Mouse (Mus musculus): ENCODE results near the gene Gfra1.

Gfra1 gene

DNA sequence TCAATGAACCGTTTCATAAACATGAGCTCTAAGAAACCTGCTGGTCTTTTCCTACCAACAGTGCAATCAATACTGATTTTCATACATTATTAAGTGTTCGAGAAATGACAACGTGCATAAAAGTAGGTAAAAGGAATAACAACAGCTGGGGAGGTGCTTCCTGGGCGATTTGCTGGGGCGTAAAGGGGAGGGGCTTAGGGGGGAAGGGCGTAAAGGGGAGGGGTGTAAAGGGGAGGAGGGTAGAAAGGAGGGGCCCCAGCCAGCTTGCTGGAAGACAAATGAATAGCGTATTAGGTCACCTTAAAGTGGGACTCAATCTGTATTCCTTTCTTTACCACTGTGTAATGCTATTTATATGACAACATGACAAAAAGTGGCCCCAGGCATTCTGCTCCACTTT lies 13.9 kb downstream of the Gfra1 start:
- peak; percentile 32 for DNase-seq (ENCODE audit: low read depth, low spot score)

DNA sequence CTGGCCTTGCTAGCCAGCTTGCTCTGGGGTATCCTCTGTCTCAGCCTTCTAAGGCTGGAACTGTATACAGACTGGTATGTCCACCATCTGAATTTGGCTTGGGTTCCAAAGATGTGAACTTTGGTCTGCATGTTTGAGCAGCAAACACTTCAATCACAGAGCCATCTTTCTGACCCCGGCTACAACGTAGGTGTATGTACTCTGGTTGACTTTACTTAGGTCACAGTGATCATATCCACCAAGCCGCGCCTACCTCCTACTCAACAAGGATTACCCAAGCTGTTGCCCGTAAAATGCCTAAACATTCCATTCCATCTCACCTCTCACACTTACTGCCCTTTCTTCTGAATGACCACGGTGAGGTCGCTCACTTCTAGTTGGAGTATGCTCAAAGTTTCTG lies 14.5 kb downstream of the Gfra1 start:
- DNase-seq (ENCODE audit: low read depth, low spot score): no peak

DNA sequence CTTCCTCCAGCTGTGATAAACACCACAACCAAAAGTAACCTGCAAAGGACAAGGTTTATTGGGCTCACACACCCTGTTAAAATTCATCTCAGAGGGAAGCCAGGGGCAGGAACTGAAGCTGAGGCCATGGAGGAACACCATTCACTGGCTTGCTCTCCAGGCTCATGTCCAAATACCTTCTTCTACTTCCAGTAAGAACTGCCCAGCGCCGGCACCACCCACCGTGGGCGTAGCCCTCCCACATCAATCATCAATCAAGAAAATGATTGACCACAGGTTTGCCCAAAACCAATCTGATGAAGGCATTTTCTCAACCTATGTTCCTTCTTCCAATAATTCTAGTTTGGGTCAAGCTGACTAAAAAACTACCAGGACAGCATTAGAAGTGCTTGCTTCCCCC lies 16.9 kb downstream of the Gfra1 start:
- peak; percentile 17 for DNase-seq (ENCODE audit: low read depth, low spot score)

DNA sequence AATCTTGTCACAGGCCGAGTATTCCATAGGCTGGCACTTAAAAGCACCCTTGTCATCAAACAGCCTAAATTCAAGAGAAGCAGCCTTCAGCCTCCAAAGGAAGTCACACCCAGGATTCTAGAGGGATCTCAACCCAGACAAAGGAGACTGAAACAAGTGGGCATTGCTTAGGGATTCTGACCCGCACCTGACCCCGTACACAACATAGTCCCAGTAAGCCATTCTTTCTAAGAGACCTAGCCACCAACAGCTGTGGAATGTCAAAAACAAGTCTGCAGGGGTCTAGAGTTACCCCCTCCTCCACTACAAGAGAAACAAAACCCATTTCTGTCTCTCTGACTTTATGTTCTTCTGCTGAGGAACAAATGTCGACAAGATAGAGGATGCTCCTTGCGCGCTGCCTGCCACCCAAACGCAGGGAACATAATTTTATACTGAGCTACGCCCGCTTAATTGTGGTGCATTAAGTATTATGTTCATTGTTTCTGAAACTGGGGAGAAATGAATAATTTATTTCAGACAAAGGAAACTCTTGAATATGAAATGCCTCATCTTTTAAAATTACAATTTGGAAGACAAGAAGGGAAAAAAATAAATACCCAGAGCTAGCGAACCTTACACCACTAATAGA lies 18.2 kb downstream of the Gfra1 start:
- peak; percentile 59 for DNase-seq (ENCODE audit: low read depth, low spot score)

DNA sequence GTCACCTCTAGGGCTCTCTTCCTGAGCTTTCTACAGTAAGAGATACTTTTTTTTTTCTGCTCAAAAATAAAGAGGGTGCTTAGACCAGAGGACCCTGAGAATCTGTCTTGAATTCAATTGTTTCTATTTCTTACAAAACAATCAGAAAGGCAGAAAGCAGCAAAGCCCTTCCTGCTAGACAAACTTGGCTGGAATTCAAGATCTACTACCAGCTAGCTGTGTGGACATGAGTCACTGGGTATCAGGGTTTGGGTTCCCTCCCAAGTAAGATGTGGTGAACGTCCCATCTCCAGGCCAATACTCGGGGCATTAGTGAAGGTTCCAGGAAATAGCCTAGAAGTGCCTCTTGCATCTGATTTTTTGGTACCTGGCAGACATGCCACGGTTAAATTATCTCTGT lies 18.8 kb downstream of the Gfra1 start:
- DNase-seq (ENCODE audit: low read depth, low spot score): no peak

DNA sequence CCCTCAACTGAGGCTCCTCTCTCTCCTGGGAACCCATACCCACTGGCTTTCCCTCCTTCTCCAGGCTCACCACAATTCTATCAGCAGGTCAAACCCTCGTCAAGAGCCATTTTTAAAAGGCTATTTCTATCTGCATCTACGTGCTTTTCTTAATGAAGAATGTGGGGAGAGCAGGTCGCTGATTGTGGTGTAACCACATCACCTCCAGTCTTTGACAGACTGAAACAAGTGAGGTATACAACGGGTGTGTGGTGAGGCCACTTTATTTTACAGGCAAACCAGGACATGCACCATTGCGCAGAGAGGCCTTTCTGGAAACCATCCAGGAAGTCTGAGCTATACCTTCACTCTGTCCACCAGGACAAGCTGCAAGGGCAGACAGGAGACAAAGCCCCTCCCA lies 19.8 kb downstream of the Gfra1 start:
- DNase-seq (ENCODE audit: low read depth, low spot score): no peak

DNA sequence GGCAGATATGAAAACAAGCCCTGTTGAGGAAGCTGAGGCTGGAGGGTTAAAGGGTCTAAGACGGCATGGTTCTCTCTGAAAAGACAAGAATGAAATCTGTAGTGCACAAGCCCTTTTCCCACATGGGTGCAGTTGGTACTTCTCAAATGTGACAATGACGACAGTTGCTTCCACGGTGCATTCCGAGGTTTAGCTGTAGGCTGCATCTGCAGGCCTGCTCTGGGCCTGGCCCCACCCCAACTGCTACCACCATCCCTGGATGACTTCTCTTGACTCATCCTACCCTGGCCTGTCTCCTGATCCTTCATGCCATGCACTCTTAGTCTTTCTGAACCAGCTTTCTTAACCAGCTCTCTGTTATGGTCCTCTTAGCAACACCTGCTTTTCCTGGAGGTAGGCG lies 22.9 kb downstream of the Gfra1 start:
- DNase-seq (ENCODE audit: low read depth, low spot score): no peak

DNA sequence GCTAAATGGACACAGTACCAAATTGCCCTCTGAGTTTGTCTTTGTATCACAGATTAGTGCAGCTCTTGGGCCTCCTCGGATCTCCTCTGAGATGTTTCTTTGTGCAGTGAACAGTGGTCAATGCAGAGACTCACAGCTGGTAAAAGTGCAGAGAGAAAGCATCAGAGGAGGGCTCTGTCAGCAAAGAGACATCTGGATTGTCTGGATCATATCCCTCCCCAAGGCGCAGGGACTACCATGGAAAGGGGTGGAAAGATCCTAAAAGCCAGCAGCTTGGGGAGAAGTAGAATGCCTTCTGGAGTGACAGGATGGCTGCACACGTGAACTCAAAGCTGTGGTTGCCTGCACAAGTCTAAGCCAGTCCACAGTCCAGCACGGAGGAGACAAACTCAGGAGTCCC lies 27.2 kb downstream of the Gfra1 start:
- DNase-seq (ENCODE audit: low read depth, low spot score): no peak

DNA sequence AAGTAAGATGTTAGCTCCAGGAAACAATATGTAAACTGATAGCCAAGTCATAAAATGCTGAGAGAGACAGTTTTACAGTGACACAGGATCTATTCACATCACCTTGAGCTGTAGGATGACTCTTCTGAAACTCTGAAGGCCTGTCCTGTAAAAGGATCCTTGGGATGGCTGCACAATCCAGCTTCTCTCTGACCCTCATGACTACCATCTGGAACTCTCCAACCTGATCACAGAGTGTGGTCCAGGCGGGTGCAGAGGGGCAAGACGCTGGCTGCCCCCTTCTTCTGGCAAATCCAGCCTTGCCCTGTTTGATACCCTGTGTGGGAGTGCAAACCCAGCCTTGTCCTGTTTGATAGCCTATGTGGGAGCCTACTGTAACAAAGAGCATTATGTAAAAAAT lies 28.4 kb downstream of the Gfra1 start:
- no peak for DNase-seq (ENCODE audit: low read depth, low spot score)

DNA sequence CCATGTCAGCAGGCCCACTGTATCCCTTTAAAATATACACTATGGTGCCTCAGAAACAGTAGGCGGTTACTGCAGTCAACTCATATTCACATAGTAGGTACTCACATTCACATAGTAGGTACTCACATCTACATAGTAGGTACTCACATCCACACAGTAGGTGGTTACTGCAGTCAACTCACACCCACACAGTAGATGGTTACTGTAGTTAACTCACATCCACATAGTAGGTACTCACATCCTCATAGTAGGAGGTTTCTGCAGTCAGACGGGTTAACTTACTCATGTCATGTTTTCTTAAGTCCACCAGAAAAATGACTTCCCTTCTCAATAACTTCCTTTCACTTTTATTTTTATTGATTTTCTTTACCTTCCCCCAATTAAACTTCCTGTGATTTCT lies 30.8 kb downstream of the Gfra1 start:
- DNase-seq (ENCODE audit: low read depth, low spot score): no peak

DNA sequence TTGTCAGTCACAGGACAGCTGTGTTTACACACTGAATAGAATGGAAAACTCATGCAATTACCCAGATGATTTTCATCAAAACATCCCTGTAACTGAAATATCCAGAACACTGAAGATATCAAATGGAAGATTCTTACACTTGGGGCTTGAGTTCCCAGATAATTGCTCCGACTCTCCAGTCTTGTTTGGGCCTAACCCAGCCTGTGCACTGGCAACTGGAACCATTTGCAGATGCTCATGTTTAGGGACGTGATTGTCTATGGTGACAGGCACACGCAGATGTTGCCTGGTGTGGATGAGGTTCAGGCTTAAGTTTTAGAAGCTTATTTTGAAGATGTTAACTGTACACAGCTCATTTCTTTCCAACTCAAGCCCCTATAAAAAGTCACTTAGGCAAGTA lies 31.5 kb downstream of the Gfra1 start:
- no peak for DNase-seq (ENCODE audit: low read depth, low spot score)

DNA sequence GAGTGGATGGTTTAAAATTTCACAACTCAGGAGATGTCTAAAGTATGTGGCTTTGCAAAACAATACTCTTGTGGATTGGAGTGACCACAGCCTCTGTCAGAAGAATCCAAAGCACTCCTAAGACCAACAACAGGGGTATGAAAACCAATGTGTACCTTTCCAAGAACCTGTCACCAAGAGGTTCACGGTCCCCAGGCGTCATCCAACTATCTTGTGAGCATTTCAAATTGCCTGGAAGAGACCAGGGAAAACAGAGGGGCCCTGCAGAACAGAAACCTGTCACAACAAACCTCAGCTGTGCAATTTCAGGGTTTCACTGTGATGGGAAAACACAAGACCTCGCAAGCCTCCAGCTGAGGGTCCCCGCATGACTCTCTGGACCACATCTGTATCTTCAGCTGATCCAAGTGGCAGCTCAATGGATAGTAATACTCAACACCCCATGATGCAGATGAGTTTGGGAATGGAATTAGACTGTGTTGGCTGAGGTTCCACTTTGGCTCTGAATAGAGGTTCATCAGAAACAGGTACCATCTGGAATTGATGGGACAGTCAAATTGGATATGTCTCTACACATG lies 32.7 kb downstream of the Gfra1 start:
- no peak for DNase-seq (ENCODE audit: low read depth, low spot score)

DNA sequence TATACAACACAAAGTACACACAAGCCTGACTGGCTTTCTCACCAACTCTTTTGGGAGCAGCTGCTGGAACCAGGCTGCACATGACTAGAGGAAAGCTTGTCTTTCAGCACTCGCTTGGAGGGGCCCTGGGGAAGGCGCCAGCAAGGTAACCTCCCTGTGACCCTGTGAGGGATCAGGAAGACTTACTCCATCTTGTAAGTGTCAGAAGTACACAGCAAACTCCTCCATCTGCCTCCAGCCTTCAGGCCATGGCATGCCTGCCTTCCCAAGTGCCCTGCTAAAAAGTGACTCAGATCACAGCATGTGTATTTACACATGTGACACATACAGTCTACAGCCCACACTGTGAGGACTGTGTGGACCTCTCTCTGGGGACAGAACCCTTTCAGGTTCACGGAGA lies 36.0 kb downstream of the Gfra1 start:
- DNase-seq (ENCODE audit: low read depth, low spot score): no peak

DNA sequence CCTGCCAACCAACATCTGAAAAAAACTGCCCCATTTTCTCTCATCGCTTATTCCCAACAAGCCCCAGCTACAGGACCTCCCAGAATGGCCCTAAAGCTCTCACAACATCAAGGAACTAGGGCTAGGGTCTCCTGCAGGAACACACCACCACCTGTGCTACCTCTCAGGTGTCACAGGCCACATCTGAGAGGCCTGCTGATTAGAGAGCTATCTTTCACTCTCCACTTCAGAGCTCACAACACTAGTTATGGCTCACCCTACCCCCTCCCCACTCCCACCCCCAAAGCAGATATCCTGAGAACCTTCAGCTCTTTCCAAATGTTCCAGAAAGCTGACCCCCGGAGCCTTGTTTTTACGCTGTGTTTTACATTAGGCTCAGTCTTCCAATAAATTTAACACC lies 36.4 kb downstream of the Gfra1 start:
- no peak for DNase-seq (ENCODE audit: low read depth, low spot score)

DNA sequence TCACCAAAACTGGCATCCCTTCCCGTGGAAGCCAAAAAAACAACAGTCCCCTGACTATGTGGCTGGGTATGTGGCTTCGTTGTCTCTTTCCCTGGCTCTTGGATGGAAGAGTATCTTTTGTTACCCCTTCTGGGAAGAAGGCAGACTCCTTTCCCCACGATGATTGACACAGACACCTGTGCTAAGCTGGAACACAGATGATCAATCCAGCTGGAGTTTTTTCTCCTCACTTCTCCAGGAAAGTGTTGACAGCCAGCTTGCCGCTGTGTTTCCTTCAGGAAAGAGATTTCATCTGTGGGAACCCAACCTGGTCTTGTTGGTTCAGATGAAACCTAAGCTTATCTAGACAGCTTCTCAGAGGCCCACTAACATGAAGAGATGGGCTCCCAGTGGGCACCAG lies 40.5 kb downstream of the Gfra1 start:
- no peak for DNase-seq (ENCODE audit: low read depth, low spot score)

DNA sequence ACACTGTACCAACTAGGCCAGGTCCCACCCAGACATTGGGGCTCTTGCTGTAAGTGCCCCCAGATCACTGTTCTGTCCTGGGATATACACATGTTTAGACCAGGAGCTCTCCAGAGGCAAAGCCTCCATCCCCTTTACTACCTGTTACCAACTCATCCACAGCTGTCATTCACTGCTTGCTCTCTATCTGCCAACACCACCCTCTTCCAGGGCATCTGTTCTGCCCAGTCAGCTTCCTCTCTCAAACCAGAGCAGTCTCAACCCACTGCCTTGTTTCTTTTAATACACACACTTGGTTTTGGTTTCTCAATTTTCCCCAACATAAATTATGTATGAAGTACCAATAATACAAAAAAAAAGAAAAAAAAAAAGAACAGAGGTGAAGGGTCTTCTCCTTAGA lies 41.0 kb downstream of the Gfra1 start:
- DNase-seq (ENCODE audit: low read depth, low spot score): no peak

DNA sequence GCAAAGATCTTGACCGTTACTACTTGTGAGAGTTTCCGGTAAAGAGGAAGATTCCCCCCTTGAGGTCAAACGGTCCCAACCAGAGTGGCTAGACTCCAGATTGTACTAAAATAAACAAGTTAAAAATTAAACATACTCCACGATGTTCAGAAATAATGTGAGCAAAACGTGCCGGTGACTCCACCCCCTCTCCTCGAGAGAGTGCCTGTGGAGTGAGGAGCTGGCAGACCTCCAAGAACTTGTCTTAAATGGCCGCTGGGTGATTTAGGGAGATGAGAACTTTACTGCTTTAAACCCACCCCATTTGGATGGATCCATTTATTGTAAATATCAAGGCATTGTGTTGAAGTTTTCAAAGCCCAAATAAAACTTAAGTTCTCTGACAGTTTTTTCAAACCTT lies 42.4 kb downstream of the Gfra1 start:
- peak; percentile 10 for DNase-seq (ENCODE audit: low read depth, low spot score)

DNA sequence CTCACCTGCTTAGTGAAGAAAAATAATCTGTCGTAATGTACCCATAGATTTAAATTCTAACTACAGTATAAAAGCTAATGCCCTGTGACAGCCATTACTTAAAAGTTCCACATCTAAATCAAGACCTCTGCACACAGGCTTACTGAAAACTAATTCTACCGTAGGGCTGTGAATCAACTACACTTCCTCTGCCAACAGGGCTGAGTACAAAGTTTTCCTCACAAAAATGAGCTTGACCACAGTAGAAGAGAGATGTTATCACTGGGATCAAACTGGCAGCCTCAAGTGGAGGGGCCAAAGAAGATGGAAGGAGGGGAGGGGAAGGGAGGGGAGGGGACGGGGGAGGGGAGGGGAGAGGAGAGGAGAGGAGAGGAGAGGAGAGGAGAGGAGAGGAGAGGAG lies 42.9 kb downstream of the Gfra1 start:
- no peak for DNase-seq (ENCODE audit: low read depth, low spot score)

DNA sequence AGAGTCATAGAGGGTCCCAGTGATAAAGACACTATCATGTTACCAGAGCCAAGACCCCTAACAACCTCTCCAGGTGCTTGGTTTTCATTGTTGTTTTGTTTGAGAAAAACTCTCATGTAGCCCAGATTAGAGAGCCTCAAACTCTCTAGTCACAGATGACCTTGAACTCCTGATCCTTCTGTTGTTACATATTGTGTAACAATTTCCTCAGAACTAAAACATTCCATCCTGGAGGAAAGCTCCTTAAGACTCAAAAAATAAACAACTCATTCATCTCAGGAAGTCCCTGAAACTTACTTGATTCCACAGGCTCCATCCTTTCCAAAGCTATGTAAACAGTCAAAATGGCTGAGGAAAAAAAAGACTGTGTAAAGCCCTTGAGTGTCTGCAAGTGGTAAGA lies 49.0 kb downstream of the Gfra1 start:
- no peak for DNase-seq (ENCODE audit: low read depth, low spot score)

DNA sequence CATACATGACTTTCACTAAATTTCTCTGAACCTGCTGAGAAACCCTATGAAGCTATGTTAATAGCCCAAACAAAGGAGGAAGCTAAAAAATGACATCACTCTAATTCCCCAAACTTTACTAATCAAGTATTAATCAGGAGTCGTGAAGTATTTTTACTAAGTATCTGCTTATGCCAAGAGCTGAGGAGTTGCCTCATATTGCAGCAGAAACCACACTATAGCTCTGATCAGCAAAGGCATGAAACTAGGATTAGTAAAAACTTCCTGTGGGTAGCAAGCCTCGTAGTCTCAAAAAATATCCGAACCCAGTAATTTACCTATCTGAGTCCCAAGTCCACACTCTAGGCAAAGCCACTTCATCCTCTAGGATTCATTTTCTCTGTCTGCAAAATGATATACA lies 55.5 kb downstream of the Gfra1 start:
- DNase-seq (ENCODE audit: low read depth, low spot score): no peak

DNA sequence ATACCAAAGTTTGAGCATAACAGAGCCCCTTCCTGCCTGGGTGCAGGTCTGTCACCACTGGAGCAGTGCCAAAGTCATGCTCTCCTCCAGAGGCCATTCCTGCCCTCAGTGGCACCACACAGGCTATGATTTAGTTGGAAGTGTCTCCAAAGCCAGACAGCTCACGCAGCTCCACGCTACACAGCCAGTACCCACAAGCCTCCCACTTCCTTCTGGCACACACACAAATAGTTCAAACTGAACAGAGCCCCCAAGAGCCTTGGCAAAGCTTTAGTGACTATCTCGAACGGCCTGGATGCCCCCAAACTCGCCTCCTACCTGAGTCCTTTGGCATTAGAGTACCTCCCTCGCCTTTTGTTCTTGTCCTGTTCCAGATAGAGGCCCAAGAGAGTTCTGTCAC lies 56.5 kb downstream of the Gfra1 start:
- no peak for DNase-seq (ENCODE audit: low read depth, low spot score)

DNA sequence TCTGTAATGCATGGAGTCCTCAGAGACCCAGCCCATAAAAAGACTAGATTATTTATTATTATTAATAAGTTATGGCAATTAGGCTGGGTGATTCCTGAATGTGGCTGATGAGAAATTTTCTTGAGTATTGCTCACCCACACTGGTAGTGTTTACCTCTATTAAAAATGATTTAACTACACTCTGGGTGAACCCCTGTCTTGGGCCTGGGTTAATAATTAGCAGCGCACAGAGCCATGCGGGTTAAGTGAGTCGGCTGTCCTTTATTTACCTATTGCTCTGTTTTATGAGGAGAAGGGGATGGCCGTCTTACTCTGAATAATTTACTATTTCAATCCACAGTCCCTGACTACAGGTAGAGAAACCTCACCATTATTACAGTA lies 59.1 kb downstream of the Gfra1 start:
- DNase-seq (ENCODE audit: low read depth, low spot score): no peak

DNA sequence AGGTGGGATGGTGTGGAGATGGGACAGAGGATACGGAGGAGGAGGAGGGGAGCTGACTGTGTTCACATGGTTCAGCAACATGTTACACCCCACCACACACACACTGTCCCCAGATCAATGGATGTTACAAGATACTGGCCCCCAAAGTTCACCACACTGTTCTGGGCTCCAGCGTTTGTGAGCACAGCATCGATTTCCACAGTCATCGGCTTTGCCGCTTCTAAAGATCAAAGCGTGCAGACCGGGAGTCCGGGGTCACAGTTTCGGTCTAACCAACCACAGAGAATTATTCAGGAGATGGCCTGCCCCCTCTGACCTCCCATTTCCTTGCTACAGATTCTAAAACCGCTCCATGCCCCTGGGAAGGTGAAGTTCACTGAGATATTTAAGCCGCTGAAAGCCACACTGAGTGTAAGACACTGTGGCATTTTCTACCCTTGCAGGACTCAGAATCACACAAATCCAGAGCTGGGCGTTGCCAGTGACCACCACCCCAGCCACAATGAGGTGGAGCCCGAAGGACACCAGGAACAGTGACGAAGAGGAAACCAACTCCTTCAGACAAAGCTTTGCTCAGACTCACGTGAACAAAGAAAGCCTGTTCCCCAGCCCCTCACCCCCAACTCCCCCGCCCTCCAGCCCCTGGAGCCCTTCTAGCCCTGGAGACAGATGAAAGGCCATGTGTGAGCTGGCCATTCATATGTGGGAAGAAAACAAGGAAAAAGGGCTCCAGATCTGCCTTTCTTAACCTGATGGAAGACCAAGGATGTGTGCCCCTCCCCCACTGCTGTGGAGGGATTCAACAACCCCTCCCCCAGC lies 59.7 kb downstream of the Gfra1 start:
- peak; percentile 46 for DNase-seq (ENCODE audit: low read depth, low spot score)

Data from ES-CJ7 (cell line).